Mouse (Mus musculus) spleen, adult 18-20 months (tissue): ENCODE measurements around the gene Gm3239.
"Not testable (repeated sequence)": the region's sequence is repeated elsewhere in the genome, so short reads cannot be mapped to it uniquely, and the experiment has no call there.

ENCODE experiments used
- DNase-seq, 2 experiments: peaks; one replicate each; pipeline ENCODE4 v3.0.0; 2022; ENCODE audit warnings: mixed read lengths in 2 of 2

Gene Gm3239

DNA sequence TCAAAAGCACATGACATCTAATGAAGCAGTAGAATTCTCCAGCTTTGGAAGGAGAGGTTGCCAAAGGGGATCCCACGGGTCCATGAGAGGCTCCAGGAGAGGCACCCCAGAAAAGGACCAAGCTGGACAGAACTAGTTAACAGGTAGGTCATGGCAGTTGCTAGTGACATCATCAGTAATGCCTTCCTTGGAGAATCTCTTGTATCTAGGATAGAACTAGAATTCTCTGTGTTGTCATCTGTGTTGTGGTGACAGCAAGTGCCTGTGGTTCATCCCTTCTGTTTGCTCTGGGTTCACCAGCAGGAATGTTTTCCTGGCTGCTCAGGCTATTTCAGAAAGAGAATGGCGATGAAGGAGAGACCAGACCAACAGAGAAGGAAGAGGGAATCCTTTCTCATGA is at the start of gene Gm3239:
Gene Gm3239, plus strand, starts transcription at position 301 of the 400 bp plus-strand sequence.
- DNase-seq: not testable (repeated sequence)

- DNase-seq: not testable (repeated sequence)
Observed at GRCm38 (mm10) chr14:4632052-4632451, 31.9 kb upstream of the Gm3239 start, which contains the start of gene Gm8159. Gm8159 (plus strand) TSS chr14:4632352.

DNA sequence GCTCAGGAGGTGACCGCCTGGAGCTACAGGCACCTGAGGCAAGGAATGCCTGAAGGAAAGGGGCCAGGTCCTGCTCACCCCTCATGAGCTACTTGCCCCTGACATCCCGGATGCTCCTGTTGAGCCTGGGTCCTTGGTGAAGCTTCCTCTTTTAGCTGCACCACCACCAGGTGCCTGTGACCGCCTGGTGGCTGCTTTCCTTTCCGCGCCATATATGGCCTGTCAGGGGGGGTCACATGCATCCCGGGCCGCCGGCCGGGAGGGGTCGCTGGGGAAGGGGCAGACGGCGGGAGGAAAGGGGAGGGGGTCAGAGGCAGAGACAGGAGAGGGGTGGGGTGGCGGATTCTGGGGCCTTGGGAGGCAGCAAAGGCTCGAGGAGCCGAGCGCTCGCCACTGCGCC is 14.7 kb upstream of the Gm3239 start:
- not testable (repeated sequence) for DNase-seq

DNA sequence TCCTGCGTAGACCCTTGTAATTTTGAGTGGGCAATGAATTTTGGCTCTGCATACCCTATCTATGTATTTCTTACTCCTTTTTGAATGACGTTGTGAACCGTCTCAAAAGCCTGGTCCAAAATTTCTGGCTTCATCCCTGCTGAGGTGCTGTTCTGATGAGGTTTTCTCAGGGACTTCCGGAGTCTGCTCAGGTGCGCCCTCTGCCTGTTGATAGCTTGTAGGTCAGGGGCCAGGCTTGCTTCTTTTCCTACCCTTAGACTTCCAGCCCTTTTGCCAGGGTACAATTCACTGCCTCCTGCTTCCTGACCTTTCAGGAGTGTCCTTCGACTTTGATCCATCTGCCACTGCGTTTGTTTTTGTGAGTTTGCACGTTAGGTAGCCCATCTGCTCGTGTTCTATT is 13.7 kb upstream of the Gm3239 start:
- DNase-seq: not testable (repeated sequence)

- DNase-seq: not testable (repeated sequence)
Observed at GRCm38 (mm10) chr14:4708938-4709337, 44.9 kb downstream of the Gm3239 start, which contains the start of gene Gm7876. Gm7876 (plus strand) TSS chr14:4709238.
